Mouse (Mus musculus) gastrocnemius, adult 8-10 months (tissue): Measurements from ENCODE around the gene Serf1. TPM values are rescaled to one million over a fixed set of nuclear protein-coding genes. Genes with fewer than 3 reads are reported as not detected.

Source experiments
- total RNA-seq, 4 experiments: library from RNA; stranded (reverse); gene quantifications; 2 replicates each; pipeline ENCODE4 v1.2.4; 2022

Serf1 gene
- total RNA-seq, 4 experiments from 2014 or later: 5.1 to 11.4 (median 7.5) TPM

Other genes starting within 250 kb of the Serf1 start
- not detected for gene Cartpt, start 206.9 kb upstream of the Serf1 start, total RNA-seq
- 10 to 100 TPM; 29.1 to 35.9 (median 29.6) TPM for gene Mccc2, start 92.4 kb upstream of the Serf1 start, total RNA-seq
- 10 to 100 TPM in 3 of 4 experiments, 1 to 10 TPM in 1; 9.3 to 18.4 (median 12.6) TPM for gene Bdp1, start 3.9 kb upstream of the Serf1 start, total RNA-seq
- gene Smn1, start 16.8 kb downstream of the Serf1 start, total RNA-seq: 10 to 100 TPM; 12.0 to 16.7 (median 14.8) TPM
- under 1 TPM; 0.10 to 0.34 (median 0.14) TPM for gene Naip2, start 94.1 kb downstream of the Serf1 start, total RNA-seq
- gene Naip5, start 138.3 kb downstream of the Serf1 start, total RNA-seq: under 1 TPM in 2 of 4 experiments, not detected in 2; 0.07 to 0.08 TPM
- gene Naip6, start 209.7 kb downstream of the Serf1 start, total RNA-seq: under 1 TPM in 1 of 4 experiments, not detected in 3; 0.09 TPM